Mouse (Mus musculus): Measurements from ENCODE around the gene Fam129a. TPM values are rescaled to one million over a fixed set of nuclear protein-coding genes. Genes with fewer than 3 reads are reported as not detected.
"Not testable (repeated sequence)": the region's sequence is repeated elsewhere in the genome, so short reads cannot be mapped to it uniquely, and the experiment has no call there.

Fam129a gene
- total RNA-seq, 2 experiments from 2014 or later: 10.6 to 11.9 TPM

DNA sequence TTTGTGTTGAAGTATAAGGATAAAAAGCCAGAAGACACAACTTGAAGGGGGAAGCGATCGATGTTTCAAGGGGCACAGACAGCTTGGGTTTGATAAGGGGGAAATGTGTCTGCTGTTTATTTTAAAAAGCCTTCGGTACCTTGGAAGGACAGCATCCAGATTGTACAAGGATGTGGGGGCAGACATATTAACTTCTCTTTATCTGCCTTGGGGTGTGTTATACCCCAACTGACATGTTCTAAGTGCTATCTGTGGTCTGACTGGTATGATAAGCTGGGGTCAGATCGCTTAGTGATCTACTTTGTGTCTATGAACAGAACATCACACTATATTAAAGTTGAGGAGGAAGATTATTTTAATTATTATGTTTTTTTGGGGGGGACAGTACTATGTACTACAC is 157.2 kb downstream of the Fam129a start:
- DNase-seq: no peak

DNA sequence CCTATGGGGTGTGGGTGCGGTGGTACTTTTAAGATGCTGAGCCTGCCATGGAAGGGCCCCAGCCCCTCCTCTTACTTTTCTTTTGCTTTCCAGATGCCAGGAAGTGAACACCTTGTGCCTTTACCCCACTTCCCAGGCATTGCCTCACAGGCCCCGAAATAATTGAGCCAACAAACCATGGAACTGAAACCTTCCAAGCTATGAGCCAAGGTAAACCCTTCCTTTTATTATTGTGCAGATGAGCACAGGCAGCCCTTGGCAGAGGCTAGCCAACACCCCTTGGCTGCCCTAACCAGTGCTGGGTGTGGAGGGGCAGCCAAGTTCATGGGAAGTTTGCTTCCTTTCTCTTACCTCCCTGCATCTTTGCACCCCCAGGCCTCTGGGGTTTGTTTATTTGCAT is 166.2 kb downstream of the Fam129a start:
- DNase-seq: no peak

DNA sequence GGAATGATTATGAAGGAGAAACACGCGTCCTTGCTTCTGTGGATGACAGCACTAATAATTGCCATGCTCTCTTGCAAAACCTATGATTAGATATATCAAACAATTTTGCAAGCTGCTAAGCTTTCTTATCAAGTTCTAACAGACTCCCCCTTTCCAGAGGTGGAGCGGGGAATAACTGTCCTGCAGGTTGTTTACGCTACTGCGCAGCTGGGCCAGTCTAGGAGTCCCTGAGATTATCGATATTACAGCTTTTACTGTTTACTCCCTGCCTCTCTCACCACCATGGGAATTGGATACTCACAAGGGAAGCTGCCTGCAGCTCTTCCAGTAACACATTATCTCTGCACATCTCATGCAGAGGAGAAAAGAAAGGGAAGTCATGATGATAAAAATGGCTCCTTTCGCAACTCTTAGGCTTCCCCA is 170.2 kb downstream of the Fam129a start:
- DNase-seq: no peak

DNA sequence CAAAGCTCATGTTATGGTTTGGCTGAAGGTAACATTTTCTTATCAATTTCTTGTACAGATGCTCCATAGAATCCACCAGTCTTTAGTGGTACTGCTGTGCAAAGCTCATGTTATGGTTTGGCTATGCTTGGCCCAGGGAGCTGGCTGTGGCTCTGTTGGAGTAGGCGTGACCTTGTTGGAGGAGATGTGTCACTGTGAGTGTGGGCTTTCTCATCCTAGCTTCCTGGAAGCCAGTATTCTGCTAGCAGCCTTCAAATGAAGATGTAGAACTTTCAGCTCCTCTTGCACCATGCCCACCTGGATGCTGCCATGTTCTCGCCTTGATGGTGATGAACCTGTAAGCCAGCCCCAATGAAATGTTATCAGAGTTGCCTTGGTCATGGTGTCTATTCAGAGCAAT is 178.9 kb downstream of the Fam129a start:
- DNase-seq: not testable (repeated sequence)

DNA sequence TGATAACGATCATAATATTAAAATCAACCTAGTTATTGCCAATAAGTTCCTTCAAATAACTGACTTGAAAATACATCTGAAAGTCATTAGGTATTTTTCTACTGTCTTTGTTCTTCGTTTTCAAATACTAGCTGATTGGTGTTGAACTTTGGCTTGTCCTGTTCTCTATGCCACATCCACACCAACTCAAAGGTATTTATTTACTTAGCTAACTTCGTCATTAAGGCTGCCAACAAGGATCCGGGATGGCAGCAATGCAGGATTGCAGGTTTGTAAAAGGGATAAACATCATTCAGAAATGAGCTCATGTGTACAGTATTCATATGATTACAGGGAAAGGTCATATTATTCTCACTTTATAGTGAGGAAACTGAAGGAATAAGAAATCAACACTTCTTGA is 182.0 kb downstream of the Fam129a start:
- DNase-seq: no peak

DNA sequence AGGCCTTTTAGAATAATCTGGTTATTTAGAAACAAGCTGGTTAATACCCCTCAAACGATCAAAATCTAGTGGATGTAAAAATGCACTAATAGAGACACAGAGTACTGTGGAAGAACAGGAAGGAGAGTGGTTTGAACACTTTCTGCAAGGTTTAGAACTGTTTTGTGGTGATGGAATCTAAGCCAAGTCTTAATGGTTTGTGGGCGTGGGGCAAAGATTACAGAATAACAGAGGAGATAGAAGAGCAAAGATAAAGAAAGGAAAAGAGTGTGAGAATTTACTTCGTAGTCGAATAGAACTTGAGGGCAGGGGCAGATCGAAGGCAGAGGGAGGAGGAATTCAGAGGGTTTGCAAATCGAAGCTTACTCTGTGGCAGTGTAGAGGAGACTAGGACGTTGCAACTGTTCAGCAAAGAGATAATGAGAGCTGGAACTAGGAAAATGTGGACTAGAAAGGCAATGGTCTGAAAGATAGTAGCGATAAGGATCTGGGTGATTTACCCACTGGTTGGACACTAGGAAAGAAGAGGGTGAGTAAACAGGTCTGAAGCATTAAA is 182.5 kb downstream of the Fam129a start:
- no peak for DNase-seq

DNA sequence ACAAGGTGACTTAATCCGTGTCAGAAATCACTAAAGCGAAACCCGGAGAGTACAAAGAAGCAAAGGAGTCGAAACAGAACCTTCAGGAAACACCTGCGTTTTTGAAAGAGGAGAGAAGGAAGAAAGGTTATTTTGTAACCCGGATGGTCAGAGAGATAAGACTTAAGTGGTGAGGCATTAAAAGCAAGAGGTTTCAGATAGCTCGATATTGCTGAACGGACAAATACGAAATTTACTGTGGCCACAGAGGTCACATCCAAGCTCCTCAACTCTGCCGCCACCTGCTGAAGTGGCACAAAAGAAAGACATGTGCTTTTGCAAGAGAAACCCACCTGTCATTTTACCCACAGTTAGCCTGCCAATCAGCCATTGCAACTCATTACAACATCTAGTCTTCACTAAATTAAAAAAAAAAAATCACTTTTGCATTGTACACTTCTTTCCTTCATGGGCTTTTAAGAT is 183.1 kb downstream of the Fam129a start:
- peak in 1 of 2 experiments; percentile 16 for DNase-seq

DNA sequence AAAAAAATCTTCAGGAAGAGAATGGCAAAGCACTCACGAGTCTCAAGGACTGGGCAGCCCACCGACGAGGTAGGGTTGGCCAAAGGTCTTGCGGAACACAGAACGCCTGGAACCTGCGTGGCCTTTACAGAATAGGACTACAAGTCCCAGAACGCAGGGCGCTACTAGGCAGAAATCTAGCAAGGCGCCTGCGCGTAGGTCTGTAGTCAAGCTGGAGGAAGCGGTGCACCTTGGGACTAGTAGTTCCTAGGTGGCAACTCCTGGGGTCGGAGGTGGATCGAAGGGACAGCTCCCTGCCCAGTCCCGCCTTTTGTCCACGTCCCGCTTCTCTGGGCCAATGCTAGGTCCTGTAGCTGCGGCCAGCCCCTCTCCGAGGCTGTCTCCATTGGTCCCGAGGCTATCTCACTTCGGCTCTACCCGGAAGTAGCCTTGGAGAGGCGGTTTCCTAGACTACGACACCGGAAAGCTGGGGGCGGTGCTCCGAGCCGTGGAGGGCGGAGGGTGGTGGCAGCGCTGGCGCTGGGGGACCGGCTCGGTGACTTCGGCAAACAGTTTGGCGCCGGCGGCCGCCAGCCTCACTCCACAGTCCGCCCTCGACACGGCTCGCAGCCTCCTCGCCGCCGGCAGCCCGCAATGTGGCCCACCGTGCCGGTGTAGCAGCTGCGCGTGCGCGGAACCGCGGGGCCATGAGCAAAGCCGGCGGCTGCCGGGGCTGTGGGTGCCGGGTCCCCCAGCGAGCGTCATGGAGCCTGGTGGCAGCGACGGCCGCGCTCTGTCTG is 184.1 kb downstream of the Fam129a start, which contains the start of gene Edem3:
Edem3 (plus strand) TSS at position 491 of the 779 bp plus-strand sequence.
- DNase-seq: peak; percentile 97 to 100

DNA sequence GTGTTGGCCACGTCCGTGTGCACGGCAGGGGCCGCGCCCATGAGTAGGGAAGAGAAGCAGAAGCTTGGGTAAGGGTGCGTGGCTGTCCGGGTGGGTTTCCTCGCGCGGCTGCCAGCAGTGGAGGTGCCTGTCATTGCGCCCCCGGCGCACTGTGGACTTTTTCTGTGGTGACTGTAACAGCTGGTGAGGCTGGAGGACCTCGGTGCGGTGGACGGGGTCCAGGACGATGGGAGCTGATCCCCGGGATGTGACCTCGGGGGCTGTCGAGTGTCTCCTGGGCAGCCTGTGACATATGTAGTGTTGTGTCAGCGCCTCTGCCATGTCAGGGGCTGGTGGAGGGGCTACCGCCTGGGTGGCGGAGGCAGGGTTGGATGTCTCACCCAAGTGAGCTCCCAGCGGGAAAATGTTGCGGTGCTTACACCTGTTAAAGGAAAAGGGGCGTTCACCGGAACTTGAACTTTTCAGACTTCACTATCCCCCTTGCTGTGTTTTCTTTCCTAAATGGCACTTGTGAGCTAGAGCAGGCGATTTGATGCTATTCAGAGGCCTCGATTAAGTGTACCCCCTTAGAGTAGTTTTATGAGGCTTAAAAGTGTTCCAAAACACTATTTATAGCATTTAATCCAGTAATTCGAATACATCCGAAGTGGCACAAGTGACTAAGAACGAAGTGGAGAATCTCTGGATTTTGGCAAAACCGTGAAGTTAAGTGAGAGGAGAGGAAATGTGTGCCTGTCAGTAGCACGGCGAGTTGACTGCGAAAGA is 184.9 kb downstream of the Fam129a start:
- no peak for DNase-seq

DNA sequence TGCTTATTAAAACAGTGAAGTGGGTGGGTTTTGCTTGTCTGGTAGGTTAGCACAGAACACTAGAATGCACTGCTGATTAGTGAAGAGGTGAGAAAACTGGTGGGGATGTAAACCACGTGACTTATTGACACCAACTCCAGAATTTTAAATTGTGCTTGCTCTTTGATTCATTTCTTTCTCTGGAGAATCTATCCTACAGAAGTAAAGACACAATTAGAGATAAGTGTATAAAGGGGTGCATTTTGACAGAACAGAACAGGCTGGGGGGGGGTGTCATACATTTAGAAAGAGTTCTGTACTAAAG is 185.4 kb downstream of the Fam129a start:
- no peak for DNase-seq

DNA sequence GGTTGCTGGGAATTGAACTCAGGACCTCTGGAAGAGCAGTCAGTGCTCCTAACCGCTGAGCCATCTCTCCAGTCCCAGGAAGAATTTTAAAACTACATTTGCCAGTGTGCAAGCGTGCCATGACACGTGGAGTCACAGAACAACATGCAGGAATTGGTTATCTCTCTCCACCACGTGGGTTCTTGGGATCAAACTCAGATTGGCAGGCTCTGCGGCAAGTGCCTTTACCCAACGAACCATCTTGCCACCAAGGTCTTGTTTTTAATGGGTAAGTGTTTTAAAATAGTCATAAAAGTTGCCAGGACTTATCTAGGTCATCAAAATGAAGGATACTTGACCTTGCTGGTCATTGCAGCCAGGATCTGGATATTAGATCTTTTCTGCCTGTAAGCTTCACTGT is 187.3 kb downstream of the Fam129a start:
- DNase-seq: no peak

DNA sequence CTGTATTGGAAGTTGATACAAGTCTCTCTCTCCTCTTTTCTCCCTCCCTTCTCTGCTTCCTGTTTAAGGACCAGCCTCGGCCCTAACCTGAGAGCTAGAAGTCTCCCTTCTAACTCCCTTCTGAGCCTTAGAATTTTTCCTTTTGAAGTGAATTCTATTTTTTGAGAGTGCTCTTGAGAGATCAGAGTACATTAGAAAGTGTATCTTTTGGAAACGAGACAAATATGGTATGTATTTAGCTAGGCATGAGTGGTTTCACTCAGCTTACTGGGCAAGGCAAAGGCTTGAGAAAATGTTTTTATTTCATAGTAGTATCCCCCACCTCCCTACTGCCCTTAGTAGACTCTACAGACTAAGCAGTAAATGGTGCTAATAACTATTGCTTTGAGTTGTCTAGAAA is 188.0 kb downstream of the Fam129a start:
- no peak for DNase-seq

DNA sequence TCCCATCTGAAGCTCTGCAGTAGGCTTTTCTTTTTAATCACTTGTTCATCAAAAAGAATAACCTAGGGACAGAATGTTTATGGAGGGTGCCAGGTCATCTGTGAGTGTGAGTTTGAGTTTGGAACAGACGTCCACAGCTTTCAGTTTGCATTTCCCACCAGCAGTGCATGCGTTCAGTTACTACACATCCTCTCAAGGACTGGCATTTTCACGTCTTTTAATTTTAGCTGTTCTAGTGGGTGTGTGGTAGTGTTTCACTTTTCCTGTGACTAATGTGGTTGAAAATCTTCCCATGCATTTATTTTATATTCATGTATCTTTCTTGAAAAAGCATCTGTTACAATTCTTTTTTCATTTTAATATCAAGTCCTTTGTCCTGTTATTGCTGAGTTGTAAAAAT is 193.2 kb downstream of the Fam129a start:
- no peak for DNase-seq

DNA sequence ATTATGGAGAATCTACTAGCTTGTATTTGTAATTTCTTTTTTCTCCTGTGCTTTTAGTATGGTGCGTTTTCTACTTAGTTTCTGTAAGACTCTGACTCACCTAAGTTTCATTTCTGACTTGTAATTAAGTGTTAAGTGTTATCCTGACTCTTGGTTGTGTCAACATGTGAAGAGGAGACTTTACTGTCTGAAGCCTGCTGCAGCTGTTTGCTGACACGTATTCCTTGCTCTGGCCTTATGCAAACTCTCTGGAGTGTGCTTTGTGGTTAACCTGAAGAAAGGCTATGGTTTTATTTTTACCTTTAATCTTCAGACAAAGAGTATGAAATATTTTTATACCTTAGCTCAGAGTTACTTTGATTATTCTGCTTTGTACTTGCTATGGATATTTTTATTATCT is 195.2 kb downstream of the Fam129a start:
- DNase-seq: no peak

DNA sequence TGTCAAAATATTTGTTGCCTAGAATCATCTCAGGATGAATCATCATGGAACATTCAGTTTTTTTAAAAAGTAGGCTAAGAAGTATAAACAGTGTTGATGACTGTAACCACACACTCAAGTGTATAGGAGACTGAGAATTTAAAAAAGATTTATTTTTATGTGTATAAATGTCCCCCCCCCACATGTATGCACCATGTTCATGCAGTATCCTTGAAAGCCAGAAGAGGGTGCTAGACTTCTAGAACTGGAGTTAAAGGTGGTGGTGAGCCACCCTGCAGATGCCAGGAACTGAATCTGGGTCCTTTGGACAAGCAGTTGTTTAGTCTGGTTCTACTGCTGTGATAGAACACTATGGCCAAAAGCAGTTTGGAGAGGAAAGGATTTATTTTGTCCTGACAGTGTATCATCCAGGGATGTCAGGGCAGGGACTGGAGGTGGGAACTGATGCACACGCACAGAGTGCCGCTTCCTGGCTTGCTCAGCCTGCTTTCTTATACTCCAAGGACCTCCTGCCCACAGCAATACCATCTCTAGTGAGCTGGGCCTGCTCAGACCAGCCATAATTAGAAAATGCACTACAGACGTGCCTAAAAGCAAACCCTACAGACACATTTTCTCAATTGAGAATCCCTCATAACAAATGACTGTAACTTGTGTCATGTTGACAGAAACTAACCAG is 196.1 kb downstream of the Fam129a start:
- DNase-seq: no peak

DNA sequence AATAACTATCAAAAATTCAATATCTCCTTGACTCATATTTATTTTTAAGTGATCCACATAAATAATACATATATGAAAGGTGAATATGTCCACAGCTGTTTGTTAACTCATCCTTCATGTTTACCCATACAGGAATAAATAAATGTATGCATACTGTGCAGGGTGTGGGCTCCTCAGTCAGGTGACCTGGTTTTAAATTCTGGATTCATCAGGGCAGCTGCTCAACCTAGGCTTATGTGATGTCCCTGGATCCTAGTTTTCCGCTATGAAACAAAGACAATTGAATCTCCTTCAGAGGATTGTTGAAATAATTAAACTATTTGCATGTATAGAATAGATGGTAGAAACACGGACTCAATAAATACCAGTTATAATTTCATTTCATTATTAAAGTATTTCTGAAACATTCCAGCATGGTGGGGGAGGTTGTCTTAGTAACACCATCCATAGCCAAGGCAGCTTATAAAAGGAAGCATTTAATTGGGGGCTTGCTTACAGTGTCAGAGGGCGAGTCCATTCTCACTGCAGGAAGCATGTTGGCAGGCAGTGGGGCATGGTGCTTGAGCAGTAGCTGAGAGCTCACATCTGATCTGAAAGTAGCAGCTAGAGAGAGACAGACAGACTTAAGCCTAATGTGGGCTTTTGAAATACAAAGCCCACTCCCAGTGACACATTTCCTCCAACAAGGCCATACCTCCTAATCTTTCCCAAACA is 198.4 kb downstream of the Fam129a start:
- DNase-seq: no peak

Other genes starting within 250 kb of the Fam129a start
- 100 to 1,000 TPM; 867 to 929 TPM for gene Ivns1abp, start 226.7 kb upstream of the Fam129a start, total RNA-seq (2021)
- gene Swt1, start 142.7 kb upstream of the Fam129a start, total RNA-seq (2021): 1 to 10 TPM; 7.8 to 8.7 TPM
- gene Trmt1l, start 142.6 kb upstream of the Fam129a start, total RNA-seq (2021): 10 to 100 TPM; 22.8 to 23.1 TPM
- gene Rnf2, start 70.2 kb upstream of the Fam129a start, total RNA-seq (2021): 10 to 100 TPM; 14.7 to 15.3 TPM
- gene Edem3, start 184.2 kb downstream of the Fam129a start, total RNA-seq (2021): 10 to 100 TPM; 18.6 to 20.5 TPM